Mouse (Mus musculus) limb, embryonic 14.5 days (tissue): ENCODE data around the gene Clec4a1. TPM values are rescaled to one million over a fixed set of nuclear protein-coding genes. Genes with fewer than 3 reads are reported as not detected.
A peak's percentile ranks its signal among the peaks of the same experiment; 100 is the strongest.

Source experiments
- ATAC-seq: fragments of 200-750 bp; cut with Nextera tagmentation; 2 replicates; pipeline ENCODE4 v1.8.0; 2017; ENCODE audit warnings: low read depth, moderate number of reproducible peaks, moderate TSS enrichment; ENCODE audit not compliant: low FRiP score
- DNase-seq: peaks from one replicate; pipeline ENCODE4 v3.0.0-alpha.2; 2015; ENCODE audit warnings: low spot score
- H3K27ac ChIP-seq: fragments of 300-500 bp; sonication (generic); replicated peaks from 2 replicates; pipeline ENCODE4 v1.5.1; 2014; ENCODE audit warnings: low read depth, mild to moderate bottlenecking, low read length, moderate library complexity, mixed read lengths
- H3K27me3 ChIP-seq: fragments of 300-500 bp; sonication (generic); 2 replicates; pipeline ENCODE4 v1.6.1; 2014; ENCODE audit warnings: low read length, mixed read lengths; ENCODE audit not compliant: control insufficient read depth, insufficient read depth
- H3K36me3 ChIP-seq: fragments of 300-500 bp; sonication (generic); 2 replicates; pipeline ENCODE4 v1.6.1; 2014; ENCODE audit warnings: mild to moderate bottlenecking, low read length, moderate library complexity, mixed read lengths; ENCODE audit not compliant: control insufficient read depth, insufficient read depth
- H3K4me1 ChIP-seq: fragments of 300-500 bp; sonication (generic); 2 replicates; pipeline ENCODE4 v1.6.1; 2014; ENCODE audit warnings: antibody characterized with exemption, low read length, mixed read lengths; ENCODE audit not compliant: control insufficient read depth, insufficient read depth
- H3K4me2 ChIP-seq: fragments of 300-500 bp; sonication (generic); replicated peaks from 2 replicates; pipeline ENCODE4 v1.6.1; 2014; ENCODE audit warnings: low read depth, mild to moderate bottlenecking, low read length, moderate library complexity; ENCODE audit not compliant: severe bottlenecking
- H3K4me3 ChIP-seq: fragments of 300-500 bp; sonication (generic); replicated peaks from 2 replicates; pipeline ENCODE4 v1.5.1; 2014; ENCODE audit warnings: low read length
- H3K9ac ChIP-seq: fragments of 300-500 bp; sonication (generic); 2 replicates; pipeline ENCODE4 v1.6.1; 2014; ENCODE audit warnings: mild to moderate bottlenecking, low read depth, low read length, moderate library complexity; ENCODE audit not compliant: severe bottlenecking
- H3K9me3 ChIP-seq: fragments of 300-500 bp; sonication (generic); 2 replicates; pipeline ENCODE4 v1.6.1; 2016; ENCODE audit warnings: low read length; ENCODE audit not compliant: control insufficient read depth
- POLR2A ChIP-seq: fragments of 200-500 bp; IDR thresholded peaks from 2 replicates; pipeline ENCODE4 v1.8.0; 2012; ENCODE audit warnings: inconsistent platforms, mild to moderate bottlenecking, moderate library complexity, borderline replicate concordance; ENCODE audit not compliant: insufficient read depth, insufficient read length; ENCODE audit errors: extremely low read depth
- WGBS: fragments of 180-500 bp; shearing (Covaris S2); extraction: QIAGEN DNeasy Blood & Tissue Kit; methylation state at CpG from one replicate; pipeline ENCODE4 v1.1.7; 2014; 5-methylcytosine and 5-hydroxymethylcytosine counted together
- polyA plus RNA-seq, 2 experiments: library from polyadenylated mRNA; depleted of rRNA in 1 of 2; stranded (reverse) in 1 of 2; unstranded in 1 of 2; fragments of >200 nt; fragmentation: Nextera tagmentation in 1 of 2; extraction: Ambion mirVana in 1 of 2; gene quantifications; 2 replicates each; pipeline versions ENCODE4 v1.2.1 to v1.2.3; 2012 to 2014

The Clec4a1 gene
- polyA plus RNA-seq (2012; rRNA removed): 3.4 and 3.8 TPM in 2 replicates
- polyA plus RNA-seq (2014; fragmentation: Nextera tagmentation; extraction: Ambion mirVana): 4.2 and 6.2 TPM in 2 replicates

GRCm38 (mm10) chr6:122921451-122921850 lies at the start of gene Clec4a1:
Clec4a1 (plus strand) TSS chr6:122921848.
- no peaks in the 10 kb centered on the region for H3K9me3 ChIP-seq
- no peaks in the 10 kb centered on the region for H3K36me3 ChIP-seq
- DNase-seq (no peak), ATAC-seq (no peak)
- H3K27me3 ChIP-seq: no peaks in the 10 kb centered on the region
- H3K27ac ChIP-seq: no peak within 1 kb of the TSS
- no peak for TF ChIP-seq POLR2A
- no peak within 1 kb of the TSS for H3K4me3 ChIP-seq
- H3K4me2 ChIP-seq: no peak within 1 kb of the TSS
- WGBS: 53% methylated on average over 4 of the region's 4 CpGs
- no peak within 1 kb of the TSS for H3K9ac ChIP-seq
- H3K4me1 ChIP-seq: no peaks in the 10 kb centered on the region

GRCm38 (mm10) chr6:122872800-122873199 lies 48.8 kb upstream of the Clec4a1 start:
- ATAC-seq (no peak), DNase-seq (no peak)

GRCm38 (mm10) chr6:122873871-122874719 lies 47.6 kb upstream of the Clec4a1 start, which contains the start of gene Necap1:
Necap1 (plus strand) TSS chr6:122874474.
- ATAC-seq: peak; percentile 98
- H3K27me3 ChIP-seq: no peaks in the 10 kb centered on the region
- peak within 1 kb of the TSS; percentile 69 for H3K4me2 ChIP-seq
- peak within 1 kb of the TSS; percentile 86 for H3K27ac ChIP-seq
- DNase-seq: peak; percentile 98
- H3K9me3 ChIP-seq: no peaks in the 10 kb centered on the region
- H3K9ac ChIP-seq: peak within 1 kb of the TSS; percentile 90
- peaks cover 21% of the 10 kb centered on the region for H3K36me3 ChIP-seq
- H3K4me1 ChIP-seq: peaks cover 7% of the 10 kb centered on the region
- WGBS: 9% methylated on average over 35 of the region's 43 CpGs
- peak; percentile 87; the same call in 1 of the 2 replicates for TF ChIP-seq POLR2A
- peak within 1 kb of the TSS; percentile 92 for H3K4me3 ChIP-seq

More at GRCm38 (mm10) chr6:122872800-122873199, 48.8 kb upstream of the Clec4a1 start:
- Histone ChIP-seq H3K4me3 (no peak overlapping the region), H3K4me1 (peaks cover 7% of the 10 kb centered on the region), H3K36me3 (peaks cover 10% of the 10 kb centered on the region; the same call in 1 of the 2 replicates), H3K27me3 (no peaks in the 10 kb centered on the region), H3K9me3 (no peaks in the 10 kb centered on the region), H3K27ac (no peak overlapping the region), H3K4me2 (no peak overlapping the region), H3K9ac (no peak overlapping the region)
- WGBS: 95% methylated on average over 5 of the region's 5 CpGs
- no peak for TF ChIP-seq POLR2A

- ATAC-seq (peak; percentile 67), DNase-seq (peak; percentile 11)
- Histone ChIP-seq H3K36me3 (peaks cover 28% of the 10 kb centered on the region), H3K27ac (peak overlapping the region; percentile 86), H3K9ac (peak overlapping the region; percentile 90), H3K9me3 (no peaks in the 10 kb centered on the region), H3K4me2 (peak overlapping the region; percentile 69), H3K4me1 (peaks cover 7% of the 10 kb centered on the region), H3K4me3 (peak overlapping the region; percentile 92), H3K27me3 (no peaks in the 10 kb centered on the region)
- no peak for TF ChIP-seq POLR2A
- 0% methylated on average over 22 of the region's 31 CpGs for WGBS
Measured at GRCm38 (mm10) chr6:122874720-122875389, 46.8 kb upstream of the Clec4a1 start.

GRCm38 (mm10) chr6:122879141-122879735 lies 42.4 kb upstream of the Clec4a1 start:
- Histone ChIP-seq H3K9ac (no peak overlapping the region), H3K9me3 (no peaks in the 10 kb centered on the region), H3K4me3 (no peak overlapping the region), H3K27me3 (no peaks in the 10 kb centered on the region), H3K4me1 (peaks cover 7% of the 10 kb centered on the region), H3K36me3 (peaks cover 70% of the 10 kb centered on the region), H3K4me2 (no peak overlapping the region), H3K27ac (no peak overlapping the region)
- TF ChIP-seq POLR2A: no peak
- no peak for DNase-seq
- ATAC-seq: no peak
- 94% methylated on average over 7 of the region's 7 CpGs for WGBS
